Mouse (Mus musculus): ENCODE data around the gene Fastkd5. TPM values are rescaled to one million over a fixed set of nuclear protein-coding genes. Genes with fewer than 3 reads are reported as not detected.
A peak's percentile ranks its signal among the peaks of the same experiment; 100 is the strongest.

Gene Fastkd5
- polyA plus RNA-seq, 1 experiment, result 5.6 TPM

DNA sequence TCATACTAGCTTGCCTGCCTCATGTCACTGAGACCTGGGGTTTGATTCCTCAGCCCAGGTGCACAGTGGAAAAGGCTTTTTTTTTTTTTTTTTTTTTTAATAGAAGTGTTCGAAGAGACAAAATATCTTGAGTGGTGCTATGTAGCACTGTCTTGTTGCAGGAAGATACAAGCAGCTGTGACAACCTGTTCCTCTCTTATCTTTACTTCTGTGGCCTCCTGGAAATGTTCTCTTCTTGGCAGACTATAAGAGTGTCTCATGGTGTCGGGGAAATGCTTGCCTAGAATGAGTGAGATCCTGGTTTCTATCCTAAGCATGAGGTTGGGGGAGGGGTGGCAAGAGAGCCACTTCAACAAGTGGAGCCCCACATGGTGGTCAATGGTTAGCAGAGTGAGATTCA, 41.5 kb downstream of the Fastkd5 start:
- DNase-seq (ENCODE audit: low read depth), result no peak
- TF ChIP-seq POLR2A (IDR thresholded peaks at IDR 0.05; ENCODE audit: borderline replicate concordance, extremely low read depth, insufficient read depth, insufficient read length, poor library complexity, severe bottlenecking) (no peak), CTCF (IDR thresholded peaks at IDR 0.05; ENCODE audit: borderline replicate concordance, extremely low read depth, insufficient read depth, insufficient read length) (no peak)

GRCm38 (mm10) chr2:130586016-130586415, 43.8 kb downstream of the Fastkd5 start:
- DNase-seq (ENCODE audit: low read depth), result no peak
- no peak for TF ChIP-seq POLR2A (IDR thresholded peaks at IDR 0.05; ENCODE audit: borderline replicate concordance, extremely low read depth, insufficient read depth, insufficient read length, poor library complexity, severe bottlenecking)
- TF ChIP-seq CTCF (IDR thresholded peaks at IDR 0.05; ENCODE audit: borderline replicate concordance, extremely low read depth, insufficient read depth, insufficient read length), result no peak

DNA sequence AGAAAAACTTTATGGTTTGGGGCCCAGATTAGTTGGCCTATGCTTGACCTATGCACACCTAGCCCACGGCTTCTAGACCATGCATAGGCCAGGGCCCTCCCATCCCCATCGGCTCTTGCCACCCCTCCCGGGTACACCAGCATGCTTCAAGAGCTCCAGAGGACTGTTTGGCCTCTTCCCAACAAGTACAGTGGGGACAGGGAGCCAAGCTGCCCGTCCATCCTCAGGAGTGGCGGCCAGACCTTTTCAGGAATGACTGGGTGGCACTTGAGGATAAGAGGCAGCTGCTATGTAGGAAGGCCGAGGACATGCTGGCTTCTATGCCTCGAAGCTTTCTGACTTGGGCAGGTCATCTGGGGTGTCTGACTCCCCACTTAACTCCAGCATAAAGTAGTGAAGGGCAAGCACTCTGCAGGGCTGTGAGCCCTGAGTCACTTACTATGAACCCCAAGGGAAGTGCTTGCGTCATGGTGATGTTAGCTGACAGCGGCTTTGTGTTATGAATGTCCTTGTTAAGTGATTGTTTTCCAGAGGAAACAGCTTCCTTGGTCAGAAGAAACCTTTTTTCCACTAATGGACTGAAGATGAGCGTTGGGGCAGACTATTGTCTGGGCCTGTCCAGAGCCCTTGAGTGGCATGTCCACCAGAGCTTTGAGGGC, 45.8 kb downstream of the Fastkd5 start:
- TF ChIP-seq POLR2A (IDR thresholded peaks at IDR 0.05; ENCODE audit: borderline replicate concordance, extremely low read depth, insufficient read depth, insufficient read length, poor library complexity, severe bottlenecking) (no peak), CTCF (IDR thresholded peaks at IDR 0.05; ENCODE audit: borderline replicate concordance, extremely low read depth, insufficient read depth, insufficient read length) (no peak)
- no peak for DNase-seq (ENCODE audit: low read depth)

GRCm38 (mm10) chr2:130582552-130582951, 47.3 kb downstream of the Fastkd5 start, which contains the start of gene Avp:
Gene Avp (minus strand): TSS chr2:130582554.
- DNase-seq (ENCODE audit: low read depth), result no peak
- TF ChIP-seq POLR2A (IDR thresholded peaks at IDR 0.05; ENCODE audit: borderline replicate concordance, extremely low read depth, insufficient read depth, insufficient read length, poor library complexity, severe bottlenecking) (no peak), CTCF (IDR thresholded peaks at IDR 0.05; ENCODE audit: borderline replicate concordance, extremely low read depth, insufficient read depth, insufficient read length) (no peak)

DNA sequence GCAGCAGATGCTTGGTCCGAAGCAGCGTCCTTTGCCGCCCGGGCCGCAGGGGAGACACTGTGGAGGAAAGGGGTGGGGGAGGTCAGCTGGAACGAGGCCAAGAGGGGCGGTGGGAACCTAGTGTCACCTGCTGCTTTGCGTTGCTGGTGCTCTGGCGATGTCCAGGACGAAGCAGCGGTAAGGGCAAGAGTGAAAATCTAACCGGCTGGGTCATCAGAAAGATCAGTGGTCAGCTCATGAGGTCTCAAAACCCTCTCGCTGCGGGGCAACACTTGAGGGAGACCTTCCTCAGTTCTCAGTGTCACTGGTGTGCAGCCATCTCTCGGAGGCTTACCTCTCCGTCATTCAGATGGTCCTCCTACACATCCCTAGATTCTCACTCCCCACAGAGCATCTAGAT, 48.6 kb downstream of the Fastkd5 start:
- DNase-seq (ENCODE audit: low read depth), result no peak
- TF ChIP-seq POLR2A (IDR thresholded peaks at IDR 0.05; ENCODE audit: borderline replicate concordance, extremely low read depth, insufficient read depth, insufficient read length, poor library complexity, severe bottlenecking), result no peak

- TF ChIP-seq CTCF (IDR thresholded peaks at IDR 0.05; ENCODE audit: borderline replicate concordance, extremely low read depth, insufficient read depth, insufficient read length) (no peak), POLR2A (IDR thresholded peaks at IDR 0.05; ENCODE audit: borderline replicate concordance, extremely low read depth, insufficient read depth, insufficient read length, poor library complexity, severe bottlenecking) (no peak)
- DNase-seq (ENCODE audit: low read depth), result no peak
These were observed 50.0 kb downstream of the Fastkd5 start for GRCm38 (mm10) chr2:130579791-130580190.

- DNase-seq (ENCODE audit: low read depth), result peak; percentile 43
These were observed 51.7 kb downstream of the Fastkd5 start for GRCm38 (mm10) chr2:130578148-130578547.

GRCm38 (mm10) chr2:130577632-130578031, 52.2 kb downstream of the Fastkd5 start:
- no peak for TF ChIP-seq CTCF (IDR thresholded peaks at IDR 0.05; ENCODE audit: borderline replicate concordance, extremely low read depth, insufficient read depth, insufficient read length)
- DNase-seq (ENCODE audit: low read depth), result peak; percentile 52

More at GRCm38 (mm10) chr2:130578148-130578547, 51.7 kb downstream of the Fastkd5 start:
- TF ChIP-seq CTCF (IDR thresholded peaks at IDR 0.05; ENCODE audit: borderline replicate concordance, extremely low read depth, insufficient read depth, insufficient read length), result peak; percentile 72
- TF ChIP-seq POLR2A (IDR thresholded peaks at IDR 0.05; ENCODE audit: borderline replicate concordance, extremely low read depth, insufficient read depth, insufficient read length, poor library complexity, severe bottlenecking), result no peak

DNA sequence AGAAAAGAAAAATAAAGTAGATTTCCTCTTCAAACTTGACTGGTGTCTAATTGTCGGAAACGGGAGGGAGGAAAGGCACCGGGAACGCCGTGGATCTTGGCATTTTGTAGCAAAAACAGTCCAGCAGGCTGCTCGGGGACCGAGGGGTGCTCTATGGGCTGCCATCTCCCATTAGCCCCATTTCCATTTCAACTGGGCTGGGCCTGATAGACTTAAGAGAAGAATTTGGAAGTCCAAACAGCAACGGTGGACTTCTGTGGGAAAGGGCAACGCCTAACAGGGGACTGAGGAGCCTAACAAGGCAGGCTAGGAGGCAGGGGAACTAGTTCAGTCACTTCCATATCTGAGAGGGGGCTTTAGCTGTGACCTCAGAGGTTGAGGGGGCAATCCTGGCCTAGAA, 52.8 kb downstream of the Fastkd5 start:
- no peak for DNase-seq (ENCODE audit: low read depth)
- TF ChIP-seq CTCF (IDR thresholded peaks at IDR 0.05; ENCODE audit: borderline replicate concordance, extremely low read depth, insufficient read depth, insufficient read length) (no peak), POLR2A (IDR thresholded peaks at IDR 0.05; ENCODE audit: borderline replicate concordance, extremely low read depth, insufficient read depth, insufficient read length, poor library complexity, severe bottlenecking) (no peak)

DNA sequence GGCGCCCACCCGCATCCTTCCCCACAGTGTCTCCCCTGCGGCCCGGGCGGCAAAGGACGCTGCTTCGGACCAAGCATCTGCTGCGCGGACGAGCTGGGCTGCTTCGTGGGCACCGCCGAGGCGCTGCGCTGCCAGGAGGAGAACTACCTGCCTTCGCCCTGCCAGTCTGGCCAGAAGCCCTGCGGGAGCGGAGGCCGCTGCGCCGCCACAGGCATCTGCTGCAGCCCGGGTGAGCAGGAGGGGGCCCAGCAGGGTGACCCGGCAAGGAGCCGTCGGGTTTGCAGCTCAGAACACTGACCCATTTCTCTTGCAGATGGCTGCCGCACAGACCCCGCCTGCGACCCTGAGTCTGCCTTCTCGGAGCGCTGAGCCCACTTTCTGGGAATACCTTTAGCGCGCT, 53.3 kb downstream of the Fastkd5 start:
- DNase-seq (ENCODE audit: low read depth), result peak; percentile 12

- no peak for TF ChIP-seq CTCF (IDR thresholded peaks at IDR 0.05; ENCODE audit: borderline replicate concordance, extremely low read depth, insufficient read depth, insufficient read length)
- no peak for TF ChIP-seq POLR2A (IDR thresholded peaks at IDR 0.05; ENCODE audit: borderline replicate concordance, extremely low read depth, insufficient read depth, insufficient read length, poor library complexity, severe bottlenecking)
- DNase-seq (ENCODE audit: low read depth), result no peak
These were observed 54.0 kb downstream of the Fastkd5 start, which contains the start of gene Oxt for GRCm38 (mm10) chr2:130575873-130576272. Gene Oxt (plus strand): TSS chr2:130576173.

DNA sequence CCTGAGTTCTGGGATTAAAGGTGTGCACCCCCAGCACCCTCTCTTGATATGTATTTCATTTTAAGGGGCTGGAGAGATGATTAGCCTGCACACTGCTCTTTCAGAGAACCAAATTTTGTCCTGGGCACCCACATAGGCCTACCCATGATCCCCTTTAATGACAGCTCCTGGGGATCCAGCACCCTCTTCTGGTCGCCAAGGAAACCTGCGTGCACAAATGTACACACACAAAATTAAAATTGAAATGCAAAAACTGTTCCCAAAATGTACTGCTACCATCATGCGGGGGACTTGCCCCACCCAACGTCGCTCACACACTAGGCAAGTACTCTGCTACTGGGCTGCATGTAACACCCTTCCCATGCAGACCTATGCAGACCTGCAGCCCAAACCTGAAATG, 54.9 kb downstream of the Fastkd5 start:
- no peak for DNase-seq (ENCODE audit: low read depth)
- TF ChIP-seq CTCF (IDR thresholded peaks at IDR 0.05; ENCODE audit: borderline replicate concordance, extremely low read depth, insufficient read depth, insufficient read length) (no peak), POLR2A (IDR thresholded peaks at IDR 0.05; ENCODE audit: borderline replicate concordance, extremely low read depth, insufficient read depth, insufficient read length, poor library complexity, severe bottlenecking) (no peak)

DNA sequence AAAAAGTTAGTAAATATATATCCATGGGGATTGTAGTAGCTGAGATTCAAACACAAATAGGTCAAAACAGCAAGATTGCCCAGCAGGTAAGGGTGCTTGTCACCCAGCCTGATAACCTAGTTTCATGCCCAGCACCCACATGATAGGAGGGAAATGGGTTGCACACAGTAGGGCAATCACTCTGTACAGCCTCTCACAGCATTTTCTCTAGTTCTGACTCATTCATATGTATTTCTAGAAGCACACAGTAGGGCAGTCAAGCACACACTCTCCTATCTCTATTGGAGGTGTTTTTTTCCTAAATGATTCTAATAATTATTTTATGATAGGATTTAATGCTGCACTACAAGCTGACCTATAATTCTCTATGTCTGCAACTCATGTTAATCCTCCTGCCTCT, 59.9 kb downstream of the Fastkd5 start:
- no peak for TF ChIP-seq CTCF (IDR thresholded peaks at IDR 0.05; ENCODE audit: borderline replicate concordance, extremely low read depth, insufficient read depth, insufficient read length)
- TF ChIP-seq POLR2A (IDR thresholded peaks at IDR 0.05; ENCODE audit: borderline replicate concordance, extremely low read depth, insufficient read depth, insufficient read length, poor library complexity, severe bottlenecking), result no peak
- DNase-seq (ENCODE audit: low read depth), result no peak
